Mouse (Mus musculus) limb, embryonic 11.5 days (tissue): ENCODE results near the gene Tmco3. TPM values are rescaled to one million over a fixed set of nuclear protein-coding genes. Genes with fewer than 3 reads are reported as not detected.
A peak's percentile ranks its signal among the peaks of the same experiment; 100 is the strongest.

Experiments used
- ATAC-seq: fragments of 200-750 bp; cut with Nextera tagmentation; 2 replicates; pipeline ENCODE4 v1.8.0; 2017; ENCODE audit warnings: low read depth; ENCODE audit not compliant: insufficient number of reproducible peaks, low FRiP score, low TSS enrichment
- DNase-seq: peaks from one replicate; pipeline ENCODE4 v3.0.0-alpha.2; 2015; ENCODE audit warnings: low spot score
- H3K27ac ChIP-seq: fragments of 300-500 bp; sonication (generic); replicated peaks from 2 replicates; pipeline ENCODE4 v1.5.1; 2014; ENCODE audit warnings: low read depth, mild to moderate bottlenecking, low read length
- H3K27me3 ChIP-seq: fragments of 300-500 bp; sonication (generic); 2 replicates; pipeline ENCODE4 v1.6.1; 2014; ENCODE audit warnings: mild to moderate bottlenecking, low read length, mixed read lengths; ENCODE audit not compliant: control insufficient read depth, insufficient read depth
- H3K36me3 ChIP-seq: fragments of 300-500 bp; sonication (generic); 2 replicates; pipeline ENCODE4 v1.6.1; 2014; ENCODE audit warnings: mild to moderate bottlenecking, low read length, moderate library complexity, mixed read lengths; ENCODE audit not compliant: control insufficient read depth, insufficient read depth
- H3K4me1 ChIP-seq: fragments of 300-500 bp; sonication (generic); 2 replicates; pipeline ENCODE4 v1.6.1; 2014; ENCODE audit warnings: low read length, mixed read lengths; ENCODE audit not compliant: control insufficient read depth, insufficient read depth
- H3K4me2 ChIP-seq: fragments of 300-500 bp; sonication (generic); 2 replicates; pipeline ENCODE4 v1.6.1; 2014; ENCODE audit warnings: low read depth, mild to moderate bottlenecking, moderate library complexity; ENCODE audit not compliant: severe bottlenecking
- H3K4me3 ChIP-seq: fragments of 300-500 bp; sonication (generic); 2 replicates; pipeline ENCODE4 v1.5.1; 2014; ENCODE audit warnings: low read depth, low read length
- H3K9ac ChIP-seq: fragments of 300-500 bp; sonication (generic); 2 replicates; pipeline ENCODE4 v1.6.1; 2014; ENCODE audit warnings: mild to moderate bottlenecking, low read length
- H3K9me3 ChIP-seq: fragments of 300-500 bp; sonication (generic); 2 replicates; pipeline ENCODE4 v1.6.1; 2016; ENCODE audit warnings: low read length; ENCODE audit not compliant: control insufficient read depth
- whole genome bisulfite sequencing: fragments of 180-500 bp; shearing (Covaris S2); extraction: QIAGEN DNeasy Blood & Tissue Kit; methylation state at CpG from one replicate; pipeline ENCODE4 v1.1.7; 2014; 5-methylcytosine and 5-hydroxymethylcytosine counted together
- polyA plus RNA-seq: library from polyadenylated mRNA; unstranded; fragments of >200 nt; fragmentation: Nextera tagmentation; extraction: Ambion mirVana; gene quantifications from 2 replicates; pipeline ENCODE4 v1.2.1, GENCODE M21; 2014

Tmco3 gene
- polyA plus RNA-seq, 1 experiment from 2014 or later, result 35.9 TPM

GRCm38 (mm10) chr8:13263376-13263775, 24.6 kb upstream of the Tmco3 start:
- WGBS, result 70% methylated on average over 3 of the region's 3 CpGs

GRCm38 (mm10) chr8:13267566-13267965, 20.4 kb upstream of the Tmco3 start:
- H3K4me1 ChIP-seq, result no peaks in the 10 kb centered on the region
- H3K36me3 ChIP-seq, result no peaks in the 10 kb centered on the region
- no peak for ATAC-seq
- H3K27ac ChIP-seq, result no peak overlapping the region
- H3K27me3 ChIP-seq, result no peaks in the 10 kb centered on the region
- H3K4me2 ChIP-seq, result no peak overlapping the region
- no peak overlapping the region for H3K9ac ChIP-seq
- no peaks in the 10 kb centered on the region for H3K9me3 ChIP-seq
- no peak for DNase-seq
- WGBS, result 85% methylated on average over 2 of the region's 2 CpGs
- no peak overlapping the region for H3K4me3 ChIP-seq

More at GRCm38 (mm10) chr8:13263376-13263775, 24.6 kb upstream of the Tmco3 start:
- no peak overlapping the region for H3K4me2 ChIP-seq
- ATAC-seq (no peak), DNase-seq (no peak)
- no peaks in the 10 kb centered on the region for H3K36me3 ChIP-seq
- no peak overlapping the region for H3K4me3 ChIP-seq
- no peaks in the 10 kb centered on the region for H3K9me3 ChIP-seq
- no peaks in the 10 kb centered on the region for H3K27me3 ChIP-seq
- H3K4me1 ChIP-seq, result no peaks in the 10 kb centered on the region
- H3K27ac ChIP-seq, result no peak overlapping the region
- no peak overlapping the region for H3K9ac ChIP-seq

DNA sequence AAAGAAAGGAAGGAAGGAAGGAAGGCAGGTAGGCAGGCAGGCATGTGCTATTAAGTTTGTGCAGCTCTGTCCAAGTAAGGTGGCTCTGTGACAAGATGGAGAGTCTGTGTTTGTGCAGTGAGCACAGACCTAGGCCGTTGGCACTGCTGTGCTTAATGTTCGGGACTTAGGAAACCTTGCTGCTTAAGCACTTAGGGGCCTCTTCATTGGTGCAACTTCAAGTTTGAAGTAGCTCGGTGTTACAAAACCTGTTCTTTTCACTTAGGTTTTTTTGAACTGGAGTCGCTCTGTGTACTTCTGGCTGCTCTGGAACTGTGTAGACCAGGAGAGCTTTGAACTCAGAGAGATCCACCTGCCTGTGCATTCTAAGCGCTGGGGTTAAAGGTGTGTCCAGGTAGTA, 15.2 kb upstream of the Tmco3 start:
- Histone ChIP-seq H3K4me1 (no peaks in the 10 kb centered on the region), H3K9ac (no peak overlapping the region), H3K27ac (no peak overlapping the region), H3K4me3 (no peak overlapping the region), H3K9me3 (no peaks in the 10 kb centered on the region), H3K4me2 (no peak overlapping the region), H3K36me3 (no peaks in the 10 kb centered on the region), H3K27me3 (no peaks in the 10 kb centered on the region)
- 86% methylated on average over 5 of the region's 5 CpGs for WGBS
- ATAC-seq, result no peak
- DNase-seq, result no peak

DNA sequence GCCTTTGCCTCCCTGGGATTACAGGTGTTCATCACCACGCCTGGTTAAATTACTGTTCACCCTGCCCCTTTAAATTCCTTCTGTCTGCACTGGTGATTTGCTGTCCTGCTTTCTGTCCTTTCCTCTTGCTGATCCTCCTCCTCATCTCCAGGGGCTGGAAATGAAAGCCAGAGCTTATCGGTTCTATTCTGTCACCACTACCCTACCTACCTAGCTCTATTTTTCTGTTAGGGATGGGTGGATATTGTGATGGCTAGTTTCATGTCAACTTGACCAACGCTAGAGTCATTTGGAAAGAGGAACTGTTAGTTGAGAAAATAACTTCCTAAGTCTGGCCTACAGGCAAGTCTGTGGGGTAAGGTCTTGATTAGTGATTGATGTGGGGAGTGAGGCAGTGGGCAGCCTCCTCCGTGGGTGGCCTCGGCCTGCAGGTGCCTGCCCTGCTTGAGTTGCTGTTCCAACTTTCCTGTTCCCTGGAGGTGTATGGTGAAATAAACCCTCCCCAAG, 11.0 kb upstream of the Tmco3 start:
- Histone ChIP-seq H3K4me1 (no peaks in the 10 kb centered on the region), H3K36me3 (no peaks in the 10 kb centered on the region), H3K4me3 (no peak overlapping the region), H3K4me2 (no peak overlapping the region), H3K9ac (no peak overlapping the region), H3K9me3 (no peaks in the 10 kb centered on the region), H3K27ac (no peak overlapping the region), H3K27me3 (no peaks in the 10 kb centered on the region)
- 61% methylated on average over 5 of the region's 5 CpGs for WGBS
- ATAC-seq (no peak), DNase-seq (no peak)

DNA sequence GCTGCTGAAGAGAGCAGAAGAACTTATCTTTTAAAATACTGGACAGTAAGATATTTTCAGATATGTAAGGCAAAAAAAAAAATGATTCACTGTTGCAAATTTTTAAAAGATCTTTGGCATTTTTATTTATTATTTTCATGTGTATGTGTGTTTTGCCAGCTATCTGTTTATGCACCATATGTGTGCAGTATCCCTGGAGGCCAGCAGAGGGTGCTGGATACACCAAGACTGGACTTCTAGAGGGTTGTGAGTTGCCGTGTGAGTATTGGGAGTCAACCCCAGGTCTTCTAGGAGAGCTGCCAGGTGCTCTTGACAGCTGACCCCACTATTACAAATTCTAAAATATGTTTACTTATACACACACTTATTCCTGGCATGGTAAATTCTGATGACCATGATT, 4.8 kb upstream of the Tmco3 start:
- 80% methylated on average over 1 of the region's 1 CpGs for WGBS
- H3K9me3 ChIP-seq, result no peaks in the 10 kb centered on the region
- H3K36me3 ChIP-seq, result no peaks in the 10 kb centered on the region
- ATAC-seq (no peak), DNase-seq (no peak)
- peaks cover 6% of the 10 kb centered on the region for H3K4me1 ChIP-seq
- no peak overlapping the region for H3K27ac ChIP-seq
- no peak overlapping the region for H3K4me2 ChIP-seq
- H3K4me3 ChIP-seq, result no peak overlapping the region
- H3K27me3 ChIP-seq, result no peaks in the 10 kb centered on the region
- H3K9ac ChIP-seq, result no peak overlapping the region

DNA sequence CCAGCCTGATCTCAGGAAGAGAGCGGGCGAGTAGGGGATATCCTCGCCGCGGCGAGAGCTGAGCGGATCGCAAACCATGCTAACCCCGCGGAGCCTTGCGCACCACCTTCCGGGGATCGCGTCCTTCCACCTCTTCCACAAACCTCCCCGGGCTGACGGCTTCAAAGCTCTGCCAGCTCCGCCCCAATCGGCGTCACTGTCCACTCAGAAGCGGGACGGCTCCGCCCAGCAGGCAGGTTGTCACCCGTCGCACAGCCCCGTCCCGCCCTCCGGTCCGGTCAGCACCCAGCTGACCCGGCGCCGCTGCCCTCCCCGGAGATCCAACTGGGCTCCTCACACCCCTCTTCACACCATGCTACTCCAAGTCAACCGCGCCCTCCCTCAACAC, 692 bp upstream of the Tmco3 start:
- WGBS, result under 1% methylated on average over 34 of the region's 34 CpGs
- H3K9me3 ChIP-seq, result no peaks in the 10 kb centered on the region
- H3K36me3 ChIP-seq, result no peaks in the 10 kb centered on the region
- H3K4me2 ChIP-seq, result peak overlapping the region; percentile 85
- ATAC-seq (peak; percentile 78), DNase-seq (peak; percentile 81)
- peaks cover 6% of the 10 kb centered on the region for H3K4me1 ChIP-seq
- peak overlapping the region; percentile 72 for H3K4me3 ChIP-seq
- H3K9ac ChIP-seq, result peak overlapping the region; percentile 57
- H3K27ac ChIP-seq, result peak overlapping the region; percentile 70
- H3K27me3 ChIP-seq, result no peaks in the 10 kb centered on the region

DNA sequence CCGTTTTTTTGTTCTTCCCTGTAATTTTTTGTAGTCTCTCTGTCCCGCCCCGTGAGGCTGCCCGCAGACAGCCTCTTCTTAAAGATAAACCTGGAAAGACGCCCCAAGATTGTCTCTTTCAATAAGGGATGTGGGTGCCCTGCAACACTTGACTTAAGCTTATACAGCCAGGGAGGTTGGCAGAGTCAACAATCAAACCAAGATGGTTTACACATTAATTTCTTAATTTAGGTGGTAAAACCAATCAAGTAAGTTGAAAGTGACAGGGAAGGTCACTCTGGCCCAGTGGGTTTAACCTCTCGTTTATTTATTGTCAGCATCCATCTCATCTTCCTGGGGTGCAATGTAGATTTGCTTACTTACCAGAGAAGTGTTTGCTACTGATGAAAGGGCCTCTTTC, 656 bp downstream of the Tmco3 start:
- peak overlapping the region; percentile 85 for H3K4me2 ChIP-seq
- WGBS, result 5% methylated on average over 6 of the region's 6 CpGs
- no peak overlapping the region for H3K27ac ChIP-seq
- no peaks in the 10 kb centered on the region for H3K27me3 ChIP-seq
- DNase-seq (no peak), ATAC-seq (no peak)
- H3K36me3 ChIP-seq, result no peaks in the 10 kb centered on the region
- peaks cover 6% of the 10 kb centered on the region for H3K4me1 ChIP-seq
- peak overlapping the region; percentile 57 for H3K9ac ChIP-seq
- H3K4me3 ChIP-seq, result peak overlapping the region; percentile 72
- H3K9me3 ChIP-seq, result no peaks in the 10 kb centered on the region

GRCm38 (mm10) chr8:13292364-13292763, 4.4 kb downstream of the Tmco3 start:
- DNase-seq, result peak; percentile 87
- Histone ChIP-seq H3K4me1 (no peaks in the 10 kb centered on the region), H3K4me3 (no peak overlapping the region), H3K36me3 (peaks cover 8% of the 10 kb centered on the region; the same call in 1 of the 2 replicates), H3K27me3 (no peaks in the 10 kb centered on the region), H3K9ac (no peak overlapping the region), H3K27ac (no peak overlapping the region), H3K4me2 (no peak overlapping the region), H3K9me3 (no peaks in the 10 kb centered on the region)
- WGBS, result 23% methylated on average over 9 of the region's 9 CpGs
- ATAC-seq, result no peak
